Mouse (Mus musculus) heart, postnatal 0 days (tissue): ENCODE data around the gene Adam22. TPM values are rescaled to one million over a fixed set of nuclear protein-coding genes. Genes with fewer than 3 reads are reported as not detected.

ENCODE experiments used
- ATAC-seq: fragments of 200-750 bp; cut with Nextera tagmentation; 2 replicates; pipeline ENCODE4 v1.8.0; 2017; ENCODE audit warnings: low read depth, moderate number of reproducible peaks, moderate library complexity; ENCODE audit not compliant: insufficient read depth
- DNase-seq: peaks from one replicate; pipeline ENCODE4 v3.0.0-alpha.2; 2016; ENCODE audit warnings: low spot score
- H3K27ac ChIP-seq: fragments of 300-500 bp; sonication (generic); 2 replicates; pipeline ENCODE4 v1.5.1; 2014; ENCODE audit warnings: low read depth, mild to moderate bottlenecking
- H3K27me3 ChIP-seq: fragments of 300-500 bp; sonication (generic); 2 replicates; pipeline ENCODE4 v1.6.1; 2014; ENCODE audit warnings: low read length, mixed read lengths; ENCODE audit not compliant: control insufficient read depth, insufficient read depth
- H3K36me3 ChIP-seq: fragments of 300-500 bp; sonication (generic); replicated peaks from 2 replicates; pipeline ENCODE4 v1.6.1; 2014; ENCODE audit warnings: low read length, mixed read lengths; ENCODE audit not compliant: control insufficient read depth, insufficient read depth
- H3K4me1 ChIP-seq: fragments of 300-500 bp; sonication (generic); 2 replicates; pipeline ENCODE4 v1.6.1; 2014; ENCODE audit warnings: antibody characterized with exemption; ENCODE audit not compliant: control insufficient read depth, insufficient read depth
- H3K4me2 ChIP-seq: fragments of 300-500 bp; sonication (generic); 2 replicates; pipeline ENCODE4 v1.6.1; 2014; ENCODE audit warnings: low read depth, mild to moderate bottlenecking, low read length, moderate library complexity
- H3K4me3 ChIP-seq: fragments of 300-500 bp; sonication (generic); 2 replicates; pipeline ENCODE4 v1.5.1; 2014; ENCODE audit warnings: low read depth, low read length
- H3K9ac ChIP-seq: fragments of 300-500 bp; sonication (generic); replicated peaks from 2 replicates; pipeline ENCODE4 v1.6.1; 2014; ENCODE audit warnings: low read depth, low read length, mixed read lengths
- H3K9me3 ChIP-seq: fragments of 300-500 bp; sonication (generic); replicated peaks from 2 replicates; pipeline ENCODE4 v1.6.1; 2016; ENCODE audit warnings: low read length; ENCODE audit not compliant: control insufficient read depth
- CTCF ChIP-seq: IDR thresholded peaks from 2 replicates; pipeline ENCODE4 v1.5.1; 2016; ENCODE audit warnings: antibody characterized with exemption, control low read depth, low read depth
- EP300 ChIP-seq: IDR thresholded peaks from 2 replicates; pipeline ENCODE4 v1.6.1; 2016; ENCODE audit warnings: antibody characterized with exemption, low read depth
- WGBS: fragments of 180-500 bp; shearing (Covaris S2); extraction: QIAGEN DNeasy Blood & Tissue Kit; methylation state at CpG from one replicate; pipeline ENCODE4 v1.1.7; 2014; 5-methylcytosine and 5-hydroxymethylcytosine counted together
- polyA plus RNA-seq: library from polyadenylated mRNA; unstranded; fragments of >200 nt; fragmentation: Nextera tagmentation; extraction: Ambion mirVana; gene quantifications from 2 replicates; pipeline ENCODE4 v1.2.1, GENCODE M21; 2015
- total RNA-seq: library from RNA; depleted of rRNA; stranded (reverse); fragments of >200 nt; gene quantifications from 2 replicates; pipeline ENCODE4 v1.2.3, GENCODE M21; 2014; ENCODE audit warnings: low replicate concordance

The Adam22 gene
- total and polyA plus RNA-seq, 2 experiments from 2014 or later: 8.0 to 13.8 TPM

- Histone ChIP-seq H3K9ac (peak overlapping the region; percentile 65; the same call in 1 of the 2 replicates), H3K27ac (no peak overlapping the region), H3K27me3 (0 out of 2 replicates have a peak, but pooled peaks cover 2% of the 10 kb centered on the region), H3K4me2 (peak overlapping the region; percentile 93), H3K36me3 (no peaks in the 10 kb centered on the region), H3K4me3 (peak overlapping the region; percentile 66), H3K4me1 (peaks cover 5% of the 10 kb centered on the region; the same call in 1 of the 2 replicates), H3K9me3 (no peaks in the 10 kb centered on the region)
- TF ChIP-seq EP300: no peak
- TF ChIP-seq CTCF: no peak
- WGBS: 5% methylated on average over 25 of the region's 25 CpGs
- no peak for DNase-seq
- no peak; the same call in 1 of the 2 replicates for ATAC-seq
Observed at GRCm38 (mm10) chr5:8366771-8367613, 968 bp downstream of the Adam22 start.

GRCm38 (mm10) chr5:8362361-8362760, 5.6 kb downstream of the Adam22 start:
- no peaks in the 10 kb centered on the region for H3K9me3 ChIP-seq
- 33% methylated on average over 1 of the region's 1 CpGs for whole genome bisulfite sequencing
- DNase-seq: no peak
- no peak overlapping the region for H3K4me2 ChIP-seq
- peaks cover 13% of the 10 kb centered on the region for H3K4me1 ChIP-seq
- 0 out of 2 replicates have a peak, but pooled peaks cover 2% of the 10 kb centered on the region for H3K27me3 ChIP-seq
- TF ChIP-seq EP300 (no peak), CTCF (peak; percentile 43)
- H3K4me3 ChIP-seq: no peak overlapping the region
- no peaks in the 10 kb centered on the region for H3K36me3 ChIP-seq
- H3K9ac ChIP-seq: no peak overlapping the region
- no peak for ATAC-seq
- H3K27ac ChIP-seq: no peak overlapping the region

GRCm38 (mm10) chr5:8357677-8358076, 10.3 kb downstream of the Adam22 start:
- 27% methylated on average over 8 of the region's 8 CpGs for WGBS

GRCm38 (mm10) chr5:8356885-8357651, 10.9 kb downstream of the Adam22 start:
- 15% methylated on average over 13 of the region's 13 CpGs for WGBS
- H3K9ac ChIP-seq: no peak overlapping the region
- DNase-seq (peak; percentile 43), ATAC-seq (peak; percentile 52)
- peak overlapping the region; percentile 64 for H3K27ac ChIP-seq
- H3K4me2 ChIP-seq: peak overlapping the region; percentile 27
- H3K4me3 ChIP-seq: no peak overlapping the region
- H3K4me1 ChIP-seq: peaks cover 15% of the 10 kb centered on the region
- H3K36me3 ChIP-seq: no peaks in the 10 kb centered on the region
- TF ChIP-seq EP300 (no peak), CTCF (no peak)
- H3K27me3 ChIP-seq: no peaks in the 10 kb centered on the region
- H3K9me3 ChIP-seq: no peaks in the 10 kb centered on the region

More at GRCm38 (mm10) chr5:8357677-8358076, 10.3 kb downstream of the Adam22 start:
- peak; percentile 75; the same call in 1 of the 2 replicates for ATAC-seq
- H3K4me2 ChIP-seq: peak overlapping the region; percentile 27
- H3K9ac ChIP-seq: no peak overlapping the region
- H3K36me3 ChIP-seq: no peaks in the 10 kb centered on the region
- peak; percentile 44 for DNase-seq
- H3K4me3 ChIP-seq: no peak overlapping the region
- no peaks in the 10 kb centered on the region for H3K9me3 ChIP-seq
- peaks cover 15% of the 10 kb centered on the region for H3K4me1 ChIP-seq
- H3K27me3 ChIP-seq: no peaks in the 10 kb centered on the region
- TF ChIP-seq EP300 (no peak), CTCF (no peak)
- peak overlapping the region; percentile 64 for H3K27ac ChIP-seq

- 10% methylated on average over 2 of the region's 2 CpGs for WGBS
- TF ChIP-seq CTCF (no peak), EP300 (no peak)
- H3K36me3 ChIP-seq: no peaks in the 10 kb centered on the region
- peak overlapping the region; percentile 64 for H3K27ac ChIP-seq
- ATAC-seq: peak; percentile 75
- peaks cover 15% of the 10 kb centered on the region for H3K4me1 ChIP-seq
- DNase-seq: peak; percentile 60
- H3K9me3 ChIP-seq: no peaks in the 10 kb centered on the region
- H3K27me3 ChIP-seq: no peaks in the 10 kb centered on the region
- H3K4me3 ChIP-seq: no peak overlapping the region
- no peak overlapping the region for H3K4me2 ChIP-seq
- no peak overlapping the region for H3K9ac ChIP-seq
Observed at GRCm38 (mm10) chr5:8356326-8356725, 11.6 kb downstream of the Adam22 start.
